Mouse (Mus musculus) megakaryocyte, embryonic 14.5 days (primary cell): ENCODE data around the gene Islr.

Source experiments
- FLI1 ChIP-seq: IDR thresholded peaks from 2 replicates; pipeline ENCODE4 v1.6.1; 2012; ENCODE audit warnings: low read length, inconsistent platforms, mixed read lengths
- GATA1 ChIP-seq: IDR thresholded peaks from 3 replicates; pipeline ENCODE4 v1.6.1; 2012; ENCODE audit warnings: mixed read lengths, low read length, inconsistent platforms, borderline replicate concordance

GRCm38 (mm10) chr9:58114019-58114418 lies 90.1 kb downstream of the Islr start:
- TF ChIP-seq GATA1: no peak
- TF ChIP-seq FLI1: no peak
